Mouse (Mus musculus): ENCODE measurements around the gene Tnfaip8l2.

DNA sequence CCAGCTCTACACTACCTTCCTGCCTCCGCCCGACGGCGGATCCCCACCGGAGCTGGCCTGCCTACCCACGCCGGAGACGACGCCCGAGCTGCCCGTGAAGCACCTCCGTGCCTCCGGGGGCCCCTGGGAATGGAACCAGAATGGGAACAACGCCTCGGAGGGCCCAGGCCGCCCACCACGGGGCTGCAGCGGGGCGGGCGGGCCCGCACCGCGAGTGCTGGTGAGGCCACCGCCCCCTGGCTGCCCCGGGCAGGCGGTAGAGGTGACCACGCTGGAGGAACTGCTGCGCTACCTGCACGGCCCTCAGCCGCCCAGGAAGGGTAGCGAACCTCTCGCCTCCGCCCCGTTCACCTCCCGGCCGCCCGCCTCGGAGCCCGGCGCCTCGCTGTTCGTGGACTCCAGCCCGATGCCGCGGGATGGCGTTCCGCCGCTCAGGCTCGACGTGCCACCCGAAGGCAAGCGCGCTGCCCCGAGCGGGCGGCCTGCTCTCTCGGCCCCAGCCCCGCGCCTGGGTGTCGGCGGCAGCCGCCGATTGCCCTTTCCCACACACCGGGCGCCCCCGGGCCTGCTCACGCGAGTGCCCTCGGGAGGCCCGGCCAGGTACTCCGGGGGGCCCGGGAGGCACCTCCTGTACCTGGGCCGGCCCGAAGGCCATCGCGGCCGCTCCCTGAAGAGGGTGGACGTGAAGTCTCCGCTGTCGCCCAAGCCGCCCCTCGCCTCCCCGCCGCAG lies 30.5 kb upstream of the Tnfaip8l2 start:
- no peak for TF ChIP-seq POLR2A (IDR thresholded peaks at IDR 0.05; ENCODE audit: control insufficient read depth, extremely low read depth, insufficient read depth, low read length, poor library complexity)
- TF ChIP-seq CTCF (IDR thresholded peaks at IDR 0.05; ENCODE audit: borderline replicate concordance, control insufficient read depth, extremely low read depth, insufficient read depth, low read length, poor library complexity), result no peak

Measured in thymus, adult 2 months (tissue).